Mouse (Mus musculus) midbrain, embryonic 15.5 days (tissue): ENCODE results near the gene Rffl. TPM values are rescaled to one million over a fixed set of nuclear protein-coding genes. Genes with fewer than 3 reads are reported as not detected.

ENCODE experiments used
- ATAC-seq: fragments of 200-750 bp; cut with Nextera tagmentation; replicated peaks from 2 replicates; pipeline ENCODE4 v1.8.0; 2017; ENCODE audit warnings: moderate TSS enrichment
- H3K27ac ChIP-seq: fragments of 300-500 bp; sonication (generic); 2 replicates; pipeline ENCODE4 v1.5.1; 2015; ENCODE audit warnings: mild to moderate bottlenecking, inconsistent platforms
- H3K27me3 ChIP-seq: fragments of 300-500 bp; sonication (generic); replicated peaks from 2 replicates; pipeline ENCODE4 v1.6.1; 2015; ENCODE audit warnings: inconsistent platforms
- H3K36me3 ChIP-seq: fragments of 300-500 bp; sonication (generic); replicated peaks from 2 replicates; pipeline ENCODE4 v1.6.1; 2015; ENCODE audit warnings: inconsistent platforms
- H3K4me1 ChIP-seq: fragments of 300-500 bp; sonication (generic); 2 replicates; pipeline ENCODE4 v1.6.1; 2015; ENCODE audit warnings: inconsistent platforms
- H3K4me2 ChIP-seq: fragments of 300-500 bp; sonication (generic); 2 replicates; pipeline ENCODE4 v1.6.1; 2015; ENCODE audit warnings: inconsistent platforms, mild to moderate bottlenecking, moderate library complexity
- H3K4me3 ChIP-seq: fragments of 300-500 bp; sonication (generic); 2 replicates; pipeline ENCODE4 v1.5.1; 2015; ENCODE audit warnings: mild to moderate bottlenecking, inconsistent platforms
- H3K9ac ChIP-seq: fragments of 300-500 bp; sonication (generic); 2 replicates; pipeline ENCODE4 v1.6.1; 2015; ENCODE audit warnings: mild to moderate bottlenecking, inconsistent platforms
- H3K9me3 ChIP-seq: fragments of 300-500 bp; sonication (generic); 2 replicates; pipeline ENCODE4 v1.6.1; 2016; ENCODE audit warnings: inconsistent platforms
- WGBS: fragments of 180-500 bp; shearing (Covaris S2); methylation state at CpG from one replicate; pipeline ENCODE4 v1.1.7; 2015; ENCODE audit warnings: mixed read lengths; 5-methylcytosine and 5-hydroxymethylcytosine counted together
- polyA plus RNA-seq: library from polyadenylated mRNA; unstranded; fragments of >200 nt; fragmentation: Nextera tagmentation; extraction: Ambion mirVana; gene quantifications from 2 replicates; pipeline ENCODE4 v1.2.1, GENCODE M21; 2015

Rffl gene
- polyA plus RNA-seq, 1 experiment from 2014 or later, result 4.1 TPM

DNA sequence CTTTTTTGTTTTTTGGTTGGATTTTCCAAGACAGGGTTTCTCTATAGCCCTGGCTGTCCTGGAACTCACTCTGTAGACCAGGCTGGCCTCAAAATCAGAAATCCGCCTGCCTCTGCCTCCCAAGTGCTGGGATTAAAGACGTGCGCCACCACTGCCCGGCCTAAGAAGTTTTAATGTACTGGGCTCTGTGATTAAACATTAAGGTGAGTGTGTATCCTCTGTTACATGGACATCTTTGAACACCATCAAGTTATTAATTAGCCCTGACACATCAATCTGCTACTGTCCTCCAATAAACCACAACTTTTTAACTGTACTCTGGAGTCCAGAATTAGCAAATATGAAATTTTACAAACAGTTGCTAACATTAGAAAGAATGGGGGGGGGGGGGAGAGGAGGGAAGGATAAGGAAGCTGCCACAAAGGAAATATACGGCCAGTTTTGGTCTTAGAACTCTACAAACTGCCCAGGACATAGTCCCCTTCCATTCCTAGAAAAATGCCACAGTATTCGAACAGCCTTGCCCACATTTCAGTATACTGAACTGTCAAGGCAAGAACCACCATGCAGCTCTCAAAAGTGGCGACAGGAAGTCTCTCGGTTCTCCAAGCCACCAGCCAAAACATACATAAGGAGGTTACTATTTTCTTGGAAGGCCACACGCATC is 1.4 kb downstream of the Rffl start:
- no peaks in the 10 kb centered on the region for H3K9me3 ChIP-seq
- H3K36me3 ChIP-seq, result no peaks in the 10 kb centered on the region
- no peak overlapping the region for H3K9ac ChIP-seq
- 74% methylated on average over 9 of the region's 9 CpGs for WGBS
- H3K4me2 ChIP-seq, result 0 out of 2 replicates have a peak overlapping the region, but pooled peaks have one; percentile 89
- no peaks in the 10 kb centered on the region for H3K27me3 ChIP-seq
- H3K27ac ChIP-seq, result no peak overlapping the region
- H3K4me1 ChIP-seq, result peaks cover 8% of the 10 kb centered on the region; the same call in 1 of the 2 replicates
- no peak for ATAC-seq
- peak overlapping the region; percentile 86; the same call in 1 of the 2 replicates for H3K4me3 ChIP-seq

DNA sequence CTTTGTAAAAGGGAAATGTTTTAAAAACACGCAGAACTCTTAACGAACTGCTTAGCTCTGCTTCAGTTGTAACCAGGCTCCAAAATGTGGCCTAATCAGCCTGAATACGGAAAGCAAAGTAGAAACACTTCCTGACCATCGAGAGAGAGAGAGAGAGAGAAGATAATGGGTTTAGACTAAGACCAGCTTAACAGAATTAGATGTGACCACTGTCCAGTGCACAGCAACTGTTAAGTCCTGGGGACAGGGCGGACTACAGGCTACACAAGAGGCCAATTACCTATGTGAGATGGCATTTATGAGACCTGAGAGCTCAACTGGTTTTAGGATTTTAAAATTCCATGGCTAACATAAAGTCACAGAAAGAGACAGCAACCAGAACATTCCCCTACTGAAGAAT is 3.1 kb downstream of the Rffl start:
- 66% methylated on average over 5 of the region's 5 CpGs for WGBS
- Histone ChIP-seq H3K4me2 (no peak overlapping the region), H3K4me1 (peaks cover 15% of the 10 kb centered on the region; the same call in 1 of the 2 replicates), H3K27ac (no peak overlapping the region), H3K36me3 (no peaks in the 10 kb centered on the region), H3K9me3 (no peaks in the 10 kb centered on the region), H3K4me3 (no peak overlapping the region), H3K9ac (no peak overlapping the region), H3K27me3 (no peaks in the 10 kb centered on the region)
- ATAC-seq, result no peak

DNA sequence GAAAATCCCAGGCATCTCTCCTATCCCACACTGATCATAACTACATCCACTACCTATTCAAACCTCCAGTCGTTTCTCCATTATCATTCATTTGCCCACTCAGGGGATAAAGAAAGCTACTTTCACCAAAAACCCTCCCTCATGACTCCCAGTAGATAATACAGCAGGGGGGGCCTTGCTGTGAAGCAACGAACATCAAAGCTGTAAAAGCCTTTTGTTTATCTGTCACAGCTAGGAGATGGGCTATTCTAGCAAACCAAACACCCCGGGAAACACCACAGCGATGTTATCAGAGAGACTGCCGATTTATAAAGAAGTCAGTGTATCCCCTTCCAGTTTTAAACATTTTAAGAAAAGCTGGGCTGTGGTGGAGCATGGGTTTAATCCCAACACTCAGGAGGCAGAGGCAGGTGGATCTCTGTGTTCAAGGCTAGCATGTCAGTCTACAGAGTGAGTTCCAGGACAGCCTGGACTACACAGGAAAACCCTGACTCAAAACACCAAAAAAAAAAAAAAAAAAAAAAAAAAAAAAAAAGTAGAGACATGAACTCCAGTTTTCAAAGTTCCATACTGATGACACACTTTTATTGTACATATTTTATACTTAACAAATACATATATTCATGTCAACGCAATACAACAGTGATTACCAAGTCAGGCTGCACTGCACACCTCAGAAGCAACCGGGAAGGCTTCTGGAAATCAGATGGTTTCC is 4.0 kb downstream of the Rffl start:
- H3K4me2 ChIP-seq, result no peak overlapping the region
- WGBS, result 34% methylated on average over 7 of the region's 7 CpGs
- ATAC-seq, result no peak
- H3K4me1 ChIP-seq, result peaks cover 18% of the 10 kb centered on the region; the same call in 1 of the 2 replicates
- no peaks in the 10 kb centered on the region for H3K9me3 ChIP-seq
- no peaks in the 10 kb centered on the region for H3K36me3 ChIP-seq
- no peak overlapping the region for H3K9ac ChIP-seq
- no peak overlapping the region for H3K4me3 ChIP-seq
- H3K27me3 ChIP-seq, result no peaks in the 10 kb centered on the region
- no peak overlapping the region for H3K27ac ChIP-seq

- Histone ChIP-seq H3K4me1 (peaks cover 24% of the 10 kb centered on the region; the same call in 1 of the 2 replicates), H3K9ac (no peak overlapping the region), H3K4me3 (no peak overlapping the region), H3K27ac (no peak overlapping the region), H3K9me3 (no peaks in the 10 kb centered on the region), H3K4me2 (no peak overlapping the region), H3K27me3 (no peaks in the 10 kb centered on the region), H3K36me3 (no peaks in the 10 kb centered on the region)
- 82% methylated on average over 10 of the region's 10 CpGs for WGBS
- ATAC-seq, result no peak
Observed at GRCm38 (mm10) chr11:82865957-82866356, 5.1 kb downstream of the Rffl start.

DNA sequence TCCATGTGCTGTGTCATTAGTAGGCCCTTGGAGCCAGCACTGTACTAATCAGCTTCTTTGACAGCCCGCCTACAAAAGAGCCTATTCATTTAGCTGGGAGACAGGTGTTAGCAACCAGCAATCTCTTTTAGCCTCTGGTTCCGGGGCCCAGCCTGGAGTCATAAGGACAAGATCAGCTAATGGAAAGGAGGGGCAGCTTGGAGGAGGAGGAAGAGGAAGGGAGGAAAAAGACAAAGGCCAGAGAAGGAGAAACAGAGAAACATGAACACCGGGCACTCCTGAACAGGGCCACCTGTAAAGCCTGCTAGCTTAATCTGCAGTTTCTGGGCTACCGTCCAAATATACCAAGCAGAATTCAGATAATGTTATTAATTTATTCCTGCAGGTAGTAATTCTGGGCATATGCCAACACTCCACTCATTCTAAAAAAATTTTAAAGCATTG is 7.5 kb downstream of the Rffl start:
- Histone ChIP-seq H3K27ac (no peak overlapping the region; the same call in 1 of the 2 replicates), H3K36me3 (no peaks in the 10 kb centered on the region), H3K9me3 (no peaks in the 10 kb centered on the region), H3K9ac (no peak overlapping the region), H3K4me3 (no peak overlapping the region), H3K27me3 (no peaks in the 10 kb centered on the region), H3K4me2 (no peak overlapping the region), H3K4me1 (peaks cover 16% of the 10 kb centered on the region; the same call in 1 of the 2 replicates)
- no peak for ATAC-seq
- 39% methylated on average over 4 of the region's 4 CpGs for WGBS

DNA sequence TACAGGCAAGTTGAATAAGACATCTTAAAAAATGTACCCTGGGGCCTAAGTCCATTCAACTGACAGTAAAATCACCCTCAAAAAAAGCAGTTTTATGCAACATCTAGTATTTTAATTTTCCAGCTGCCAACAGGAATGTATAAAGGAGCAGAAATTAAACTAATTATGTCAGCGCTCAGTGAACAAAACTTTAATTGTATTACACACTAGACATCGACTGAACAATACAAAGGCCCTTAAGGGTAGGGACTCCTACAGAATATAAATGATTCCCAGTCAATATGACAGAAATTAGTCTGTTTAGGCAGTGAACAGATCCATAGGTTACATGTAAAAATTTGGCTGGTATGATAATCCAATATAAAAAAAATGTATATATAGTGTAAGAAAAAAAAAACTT is 8.0 kb downstream of the Rffl start:
- no peak overlapping the region for H3K27ac ChIP-seq
- H3K4me2 ChIP-seq, result no peak overlapping the region
- H3K9ac ChIP-seq, result no peak overlapping the region
- no peaks in the 10 kb centered on the region for H3K27me3 ChIP-seq
- H3K4me1 ChIP-seq, result peaks cover 16% of the 10 kb centered on the region; the same call in 1 of the 2 replicates
- no peaks in the 10 kb centered on the region for H3K36me3 ChIP-seq
- no peak for ATAC-seq
- H3K4me3 ChIP-seq, result no peak overlapping the region
- WGBS, result 38% methylated on average over 2 of the region's 2 CpGs
- H3K9me3 ChIP-seq, result no peaks in the 10 kb centered on the region

GRCm38 (mm10) chr11:82862638-82863037 is 8.4 kb downstream of the Rffl start:
- WGBS, result 50% methylated on average over 9 of the region's 9 CpGs
- no peak overlapping the region for H3K9ac ChIP-seq
- H3K27me3 ChIP-seq, result no peaks in the 10 kb centered on the region
- peak overlapping the region; percentile 10; the same call in 1 of the 2 replicates for H3K27ac ChIP-seq
- H3K4me3 ChIP-seq, result no peak overlapping the region
- H3K36me3 ChIP-seq, result no peaks in the 10 kb centered on the region
- no peak for ATAC-seq
- H3K9me3 ChIP-seq, result no peaks in the 10 kb centered on the region
- peaks cover 16% of the 10 kb centered on the region; the same call in 1 of the 2 replicates for H3K4me1 ChIP-seq
- no peak overlapping the region for H3K4me2 ChIP-seq

DNA sequence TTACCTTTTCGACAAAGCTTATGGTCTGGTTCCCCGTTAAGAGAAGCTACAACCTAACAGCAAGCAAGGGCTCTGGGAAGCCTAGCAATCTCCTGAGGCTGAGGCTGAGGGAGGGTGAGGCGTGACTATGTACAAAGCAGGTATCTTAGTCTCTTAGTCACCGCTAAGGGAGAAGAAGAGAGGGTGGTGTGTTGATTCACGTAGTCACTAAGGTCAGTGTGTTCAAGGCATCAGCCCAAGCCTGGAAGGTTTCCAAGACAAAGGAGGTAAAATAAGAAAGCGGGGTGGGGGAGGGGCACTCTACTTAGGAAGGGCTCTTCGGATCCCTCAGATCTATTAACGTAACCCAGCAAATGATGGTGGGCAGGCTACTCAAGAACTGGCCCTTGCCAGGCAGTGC is 9.5 kb downstream of the Rffl start:
- Histone ChIP-seq H3K27ac (no peak overlapping the region), H3K9ac (no peak overlapping the region), H3K4me2 (no peak overlapping the region), H3K4me3 (no peak overlapping the region), H3K9me3 (no peaks in the 10 kb centered on the region), H3K36me3 (no peaks in the 10 kb centered on the region), H3K4me1 (peaks cover 16% of the 10 kb centered on the region; the same call in 1 of the 2 replicates), H3K27me3 (no peaks in the 10 kb centered on the region)
- no peak for ATAC-seq
- 67% methylated on average over 8 of the region's 8 CpGs for WGBS

DNA sequence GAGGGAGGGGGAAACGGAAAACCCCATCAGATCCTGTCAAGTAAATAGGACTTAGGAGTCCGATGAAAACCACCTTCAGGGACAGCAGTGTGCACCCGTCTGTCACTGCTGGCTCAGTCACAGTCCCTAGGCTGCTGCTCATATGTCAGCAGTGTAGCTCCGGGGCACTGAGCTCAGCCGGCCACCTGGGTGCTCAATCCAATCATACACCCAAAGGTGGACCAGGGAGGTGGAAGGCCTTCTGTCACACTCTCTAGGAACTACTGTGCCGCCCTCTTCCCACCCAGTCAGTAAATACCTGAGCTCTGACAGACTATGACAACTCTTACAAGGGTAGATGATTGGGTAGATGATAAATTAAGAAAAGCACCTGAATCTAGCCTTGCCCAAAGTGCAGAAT is 10.3 kb downstream of the Rffl start:
- Histone ChIP-seq H3K4me3 (no peak overlapping the region), H3K27me3 (no peaks in the 10 kb centered on the region), H3K4me1 (peaks cover 16% of the 10 kb centered on the region; the same call in 1 of the 2 replicates), H3K9ac (no peak overlapping the region), H3K36me3 (no peaks in the 10 kb centered on the region), H3K27ac (no peak overlapping the region), H3K9me3 (no peaks in the 10 kb centered on the region), H3K4me2 (no peak overlapping the region)
- no peak for ATAC-seq
- 90% methylated on average over 6 of the region's 6 CpGs for WGBS

DNA sequence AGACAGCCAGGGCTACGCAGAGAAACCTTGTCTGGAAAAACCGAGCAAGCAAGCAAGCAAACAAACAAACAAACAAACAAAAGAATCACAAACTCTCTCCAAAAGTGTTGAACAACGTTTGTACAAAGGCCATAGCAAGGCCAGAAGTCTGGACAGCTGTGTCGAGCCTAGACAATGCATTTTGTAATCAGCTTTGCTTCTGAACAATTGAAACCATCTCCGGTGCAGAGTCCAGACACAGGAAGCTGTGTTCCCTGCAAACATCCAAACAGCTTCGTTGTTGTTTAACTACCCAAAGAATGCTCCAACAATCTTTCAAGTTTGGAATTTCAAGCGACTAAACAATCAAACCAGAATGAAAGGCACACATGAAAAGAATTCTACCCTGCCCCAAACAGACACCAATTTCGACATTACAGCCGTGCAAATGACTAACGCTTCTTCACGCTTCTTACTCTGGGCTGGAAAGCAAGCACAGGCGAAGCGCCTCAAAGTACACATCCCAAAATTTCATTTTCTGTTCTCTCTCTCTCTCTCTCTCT is 13.6 kb downstream of the Rffl start:
- Histone ChIP-seq H3K27me3 (no peaks in the 10 kb centered on the region), H3K9ac (no peak overlapping the region), H3K4me2 (no peak overlapping the region), H3K27ac (no peak overlapping the region), H3K9me3 (no peaks in the 10 kb centered on the region), H3K36me3 (no peaks in the 10 kb centered on the region), H3K4me1 (peaks cover 9% of the 10 kb centered on the region; the same call in 1 of the 2 replicates), H3K4me3 (no peak overlapping the region)
- 75% methylated on average over 13 of the region's 13 CpGs for WGBS
- no peak for ATAC-seq

GRCm38 (mm10) chr11:82856032-82856431 is 15.0 kb downstream of the Rffl start:
- no peak overlapping the region for H3K27ac ChIP-seq
- no peaks in the 10 kb centered on the region for H3K27me3 ChIP-seq
- no peak overlapping the region for H3K4me3 ChIP-seq
- ATAC-seq, result no peak
- 0 out of 2 replicates have a peak, but pooled peaks cover 5% of the 10 kb centered on the region for H3K4me1 ChIP-seq
- no peak overlapping the region for H3K9ac ChIP-seq
- no peak overlapping the region for H3K4me2 ChIP-seq
- H3K9me3 ChIP-seq, result no peaks in the 10 kb centered on the region
- 45% methylated on average over 10 of the region's 10 CpGs for WGBS
- H3K36me3 ChIP-seq, result no peaks in the 10 kb centered on the region

GRCm38 (mm10) chr11:82855327-82855973 is 15.6 kb downstream of the Rffl start:
- 76% methylated on average over 9 of the region's 9 CpGs for WGBS
- H3K4me2 ChIP-seq, result no peak overlapping the region
- 0 out of 2 replicates have a peak, but pooled peaks cover 5% of the 10 kb centered on the region for H3K4me1 ChIP-seq
- H3K9ac ChIP-seq, result no peak overlapping the region
- no peaks in the 10 kb centered on the region for H3K27me3 ChIP-seq
- no peaks in the 10 kb centered on the region for H3K36me3 ChIP-seq
- no peak for ATAC-seq
- H3K9me3 ChIP-seq, result no peaks in the 10 kb centered on the region
- H3K27ac ChIP-seq, result no peak overlapping the region
- H3K4me3 ChIP-seq, result no peak overlapping the region
